Mouse (Mus musculus) CH12.LX (cell line): ENCODE data around the gene Ednra. TPM values are rescaled to one million over a fixed set of nuclear protein-coding genes. Genes with fewer than 3 reads are reported as not detected.

Source experiments
- DNase-seq: peaks from one replicate; pipeline ENCODE4 v3.0.0-alpha.2; 2013; ENCODE audit errors: extremely low read depth
- H3K27ac ChIP-seq: 2 replicates; pipeline ENCODE4 v1.5.1; 2012; ENCODE audit warnings: low read depth, mild to moderate bottlenecking, control low read depth, moderate library complexity; ENCODE audit not compliant: insufficient read depth
- H3K27me3 ChIP-seq: replicated peaks from 2 replicates; pipeline ENCODE3; 2012; ENCODE audit warnings: inconsistent platforms
- H3K36me3 ChIP-seq, 2 experiments: replicated peaks in 1 of 2; 2 replicates each; pipeline versions ENCODE3 to v1.6.1; 2012; ENCODE audit warnings: inconsistent platforms in 1 of 2, low read length in 1 of 2, mild to moderate bottlenecking in 1 of 2, mixed read lengths in 1 of 2, moderate library complexity in 1 of 2; ENCODE audit not compliant: control insufficient read depth in 1 of 2, insufficient read depth in 1 of 2
- H3K4me1 ChIP-seq, 2 experiments: 2 replicates each; pipeline ENCODE4 v1.6.1; 2012; ENCODE audit warnings: inconsistent platforms in 1 of 2, moderate library complexity in 1 of 2; ENCODE audit not compliant: insufficient read depth in 2 of 2, control insufficient read depth in 1 of 2
- H3K4me2 ChIP-seq: 2 replicates; pipeline ENCODE4 v1.6.1; 2012; ENCODE audit warnings: low read depth, mild to moderate bottlenecking, control low read depth; ENCODE audit not compliant: poor library complexity, insufficient read depth, severe bottlenecking
- H3K4me3 ChIP-seq, 3 experiments: fragments of 150-350 bp in 1 of 3; sonication (generic) in 1 of 3; replicated peaks in 1 of 3; 2 replicates each; pipeline versions ENCODE3 to v1.5.1; 2011 to 2012; ENCODE audit warnings: low read depth in 2 of 3, low read length in 2 of 3, mild to moderate bottlenecking in 2 of 3, moderate library complexity in 2 of 3, control low read depth in 1 of 3, improper control_type of control experiment in 1 of 3, inconsistent platforms in 1 of 3, mixed read lengths in 1 of 3; ENCODE audit not compliant: poor library complexity in 1 of 3
- H3K79me2 ChIP-seq: replicated peaks from 2 replicates; pipeline ENCODE4 v1.6.1; 2012; ENCODE audit warnings: mild to moderate bottlenecking, moderate library complexity; ENCODE audit not compliant: control insufficient read depth, poor library complexity, insufficient read depth, severe bottlenecking; ENCODE audit errors: extremely low read depth
- H3K9ac ChIP-seq: 2 replicates; pipeline ENCODE4 v1.6.1; 2012; ENCODE audit warnings: low read depth, mild to moderate bottlenecking, control low read depth, moderate library complexity; ENCODE audit not compliant: insufficient read depth
- H3K9me3 ChIP-seq: replicated peaks from 2 replicates; pipeline ENCODE3; 2012; ENCODE audit warnings: low read length, inconsistent platforms, mixed read lengths
- BHLHE40 ChIP-seq: IDR thresholded peaks from 2 replicates; pipeline ENCODE4 v1.6.1; 2011; ENCODE audit warnings: mild to moderate bottlenecking, low read depth, low read length, improper control_type of control experiment
- CHD2 ChIP-seq: IDR thresholded peaks from 2 replicates; pipeline ENCODE4 v1.6.1; 2011; ENCODE audit warnings: low read length, improper control_type of control experiment
- CTCF ChIP-seq, 2 experiments: IDR thresholded peaks in 1 of 2; conservative IDR thresholded peaks in 1 of 2; 2 replicates each; pipeline ENCODE4 v1.5.1; 2011 to 2012; ENCODE audit warnings: low read depth in 2 of 2, low read length in 2 of 2, improper control_type of control experiment in 1 of 2, inconsistent platforms in 1 of 2, mild to moderate bottlenecking in 1 of 2, moderate library complexity in 1 of 2
- ELF1 ChIP-seq: IDR thresholded peaks from 2 replicates; pipeline ENCODE4 v1.6.1; 2014; ENCODE audit warnings: low read depth, mild to moderate bottlenecking, inconsistent platforms, low read length, improper control_type of control experiment
- IRF4 ChIP-seq: IDR thresholded peaks from 2 replicates; pipeline ENCODE4 v1.6.1; 2014; ENCODE audit warnings: low read depth, mild to moderate bottlenecking, inconsistent platforms, low read length, improper control_type of control experiment
- JUND ChIP-seq: conservative IDR thresholded peaks from 2 replicates; pipeline ENCODE4 v1.6.1; 2011; ENCODE audit warnings: low read depth, low read length, improper control_type of control experiment
- KAT2A ChIP-seq: IDR thresholded peaks from 2 replicates; pipeline ENCODE4 v1.6.1; 2012; ENCODE audit warnings: low read length, improper control_type of control experiment, inconsistent platforms; ENCODE audit not compliant: insufficient replicate concordance
- MAX ChIP-seq: IDR thresholded peaks from 2 replicates; pipeline ENCODE4 v1.6.1; 2011; ENCODE audit warnings: low read length, improper control_type of control experiment
- MAZ ChIP-seq: IDR thresholded peaks from 2 replicates; pipeline ENCODE4 v1.6.1; 2012; ENCODE audit warnings: low read depth, mild to moderate bottlenecking, inconsistent platforms, low read length, improper control_type of control experiment, moderate library complexity
- MEF2A ChIP-seq: IDR thresholded peaks from 2 replicates; pipeline ENCODE4 v1.6.1; 2014; ENCODE audit warnings: low read depth, mild to moderate bottlenecking, inconsistent platforms, low read length, improper control_type of control experiment, borderline replicate concordance
- MYC ChIP-seq: IDR thresholded peaks from 2 replicates; pipeline ENCODE4 v1.6.1; 2011; ENCODE audit warnings: low read depth, mild to moderate bottlenecking, improper control_type of control experiment, low read length
- NELFE ChIP-seq: IDR thresholded peaks from 2 replicates; pipeline ENCODE4 v1.6.1; 2011; ENCODE audit warnings: low read depth, low read length, improper control_type of control experiment
- NRF1 ChIP-seq: IDR thresholded peaks from 2 replicates; pipeline ENCODE4 v1.6.1; 2014; ENCODE audit warnings: low read depth, mild to moderate bottlenecking, inconsistent platforms, low read length, improper control_type of control experiment, moderate library complexity
- PAX5 ChIP-seq: IDR thresholded peaks from 2 replicates; pipeline ENCODE4 v1.6.1; 2012; ENCODE audit warnings: low read length, inconsistent platforms, mixed read lengths
- POLR2A ChIP-seq: IDR thresholded peaks from 2 replicates; pipeline ENCODE4 v1.6.1; 2011; ENCODE audit warnings: low read depth, mild to moderate bottlenecking, improper control_type of control experiment, low read length
- RAD21 ChIP-seq: IDR thresholded peaks from 2 replicates; pipeline ENCODE4 v1.6.1; 2011; ENCODE audit warnings: low read depth, mild to moderate bottlenecking, low read length, improper control_type of control experiment, moderate library complexity
- RCOR1 ChIP-seq: conservative IDR thresholded peaks from 2 replicates; pipeline ENCODE4 v1.6.1; 2012; ENCODE audit warnings: low read depth, mild to moderate bottlenecking, inconsistent platforms, low read length, improper control_type of control experiment
- SMC3 ChIP-seq: IDR thresholded peaks from 2 replicates; pipeline ENCODE4 v1.6.1; 2011; ENCODE audit warnings: low read depth, low read length, improper control_type of control experiment
- TBP ChIP-seq: conservative IDR thresholded peaks from 2 replicates; pipeline ENCODE4 v1.6.1; 2011; ENCODE audit warnings: low read depth, low read length, improper control_type of control experiment
- TCF12 ChIP-seq: IDR thresholded peaks from 2 replicates; pipeline ENCODE4 v1.6.1; 2014; ENCODE audit warnings: low read depth, mild to moderate bottlenecking, inconsistent platforms, low read length, improper control_type of control experiment
- USF1 ChIP-seq: IDR thresholded peaks from 2 replicates; pipeline ENCODE4 v1.6.1; 2014; ENCODE audit warnings: low read depth, mild to moderate bottlenecking, inconsistent platforms, low read length, improper control_type of control experiment
- USF2 ChIP-seq: conservative IDR thresholded peaks from 2 replicates; pipeline ENCODE4 v1.6.1; 2011; ENCODE audit warnings: low read depth, low read length, improper control_type of control experiment
- ZC3H11A ChIP-seq: IDR thresholded peaks from 2 replicates; pipeline ENCODE4 v1.6.1; 2012; ENCODE audit warnings: low read depth, mild to moderate bottlenecking, inconsistent platforms, low read length, improper control_type of control experiment
- ZKSCAN1 ChIP-seq: IDR thresholded peaks from 2 replicates; pipeline ENCODE4 v1.6.1; 2012; ENCODE audit warnings: low read depth, inconsistent platforms, low read length, improper control_type of control experiment, borderline replicate concordance
- dilution Hi-C: fragments of 300-500 bp; cut with MboI; formaldehyde crosslinking; loops from 2 replicates; pipeline ENCODE4 v1.14.3; 2020; ENCODE audit warnings: low sequenced_read_pairs; ENCODE audit not compliant: extremely low pct_unique_long_range_greater_than_20kb, extremely low pct_ligation_motif_present
- in situ Hi-C: fragments of 300-500 bp; cut with MboI; formaldehyde crosslinking; loops from 3 replicates; pipeline ENCODE4 v1.14.3; 2019; ENCODE audit warnings: low sequenced_read_pairs, low pct_ligation_motif_present, low pct_unique_long_range_greater_than_20kb, mixed read lengths
- polyA plus RNA-seq: library from polyadenylated mRNA; unstranded; fragments of >175 nt; gene quantifications from 2 replicates; pipeline ENCODE4 v1.2.1, GENCODE M21; 2012; ENCODE audit warnings: low read depth; ENCODE audit not compliant: insufficient read length
- total RNA-seq, 2 experiments: library from RNA; depleted of rRNA; stranded (reverse); fragments of 300-350 nt in 1 of 2; fragments of >200 nt in 1 of 2; gene quantifications; 2 replicates each; pipeline ENCODE4 v1.2.3; 2012 to 2014

Gene Ednra
- total and polyA plus RNA-seq, 3 experiments = 0.08 to 0.09 TPM; not detected in 1

GRCm38 (mm10) chr8:77629858-77630537 lies 94.3 kb downstream of the Ednra start:
- in situ Hi-C loops = loop anchor here (10.0 kb wide), 1 partner anchor 375 kb away; no protein-coding TSS in a partner anchor
- H3K27me3 ChIP-seq = no peaks in the 10 kb centered on the region
- peak overlapping the region; percentile 55 for H3K4me2 ChIP-seq
- H3K4me1 ChIP-seq = peaks cover 0 to 8% of the 10 kb centered on the region in 2 experiments; a peak in 2 of 4 replicates
- TF ChIP-seq RCOR1 (no peak), MAX (peak; percentile 47; the same call in 1 of the 2 replicates), ZC3H11A (peak; percentile 43; the same call in 1 of the 2 replicates), ELF1 (no peak), IRF4 (peak; percentile 44; the same call in 1 of the 2 replicates), MAZ (0 out of 2 replicates have a peak, but pooled peaks have one; percentile 28), ZKSCAN1 (no peak), MYC (no peak), BHLHE40 (0 out of 2 replicates have a peak, but pooled peaks have one; percentile 21), SMC3 (peak; percentile 90), POLR2A (no peak), PAX5 (no peak), TCF12 (peak; percentile 25; the same call in 1 of the 2 replicates), MEF2A (no peak), JUND (no peak), NELFE (no peak), RAD21 (peak; percentile 95), TBP (no peak), NRF1 (0 out of 2 replicates have a peak, but pooled peaks have one; percentile 24), USF2 (no peak), CTCF (conservative IDR thresholded peaks at IDR 0.05 in 1 of 2, IDR thresholded peaks at IDR 0.05 in 1 of 2; ENCODE audit: low read depth in 2 of 2, low read length in 2 of 2) (peak; percentile 67 to 94), KAT2A (no peak), USF1 (no peak), CHD2 (no peak)
- no peak overlapping the region for H3K4me3 ChIP-seq
- H3K9me3 ChIP-seq = no peaks in the 10 kb centered on the region
- H3K9ac ChIP-seq = no peak overlapping the region
- no peak overlapping the region for H3K27ac ChIP-seq
- no peaks in the 10 kb centered on the region for H3K79me2 ChIP-seq
- peak; percentile 74 for DNase-seq
- no peaks in the 10 kb centered on the region for H3K36me3 ChIP-seq
- dilution Hi-C loops = no loop called here
